Mouse (Mus musculus): ENCODE data around the gene Ppp1r10. TPM values are rescaled to one million over a fixed set of nuclear protein-coding genes. Genes with fewer than 3 reads are reported as not detected.
"Not testable (repeated sequence)": the region's sequence is repeated elsewhere in the genome, so short reads cannot be mapped to it uniquely, and the experiment has no call there.

Ppp1r10 gene
- polyA plus RNA-seq, 1 experiment from 2014 or later: 25.3 TPM

DNA sequence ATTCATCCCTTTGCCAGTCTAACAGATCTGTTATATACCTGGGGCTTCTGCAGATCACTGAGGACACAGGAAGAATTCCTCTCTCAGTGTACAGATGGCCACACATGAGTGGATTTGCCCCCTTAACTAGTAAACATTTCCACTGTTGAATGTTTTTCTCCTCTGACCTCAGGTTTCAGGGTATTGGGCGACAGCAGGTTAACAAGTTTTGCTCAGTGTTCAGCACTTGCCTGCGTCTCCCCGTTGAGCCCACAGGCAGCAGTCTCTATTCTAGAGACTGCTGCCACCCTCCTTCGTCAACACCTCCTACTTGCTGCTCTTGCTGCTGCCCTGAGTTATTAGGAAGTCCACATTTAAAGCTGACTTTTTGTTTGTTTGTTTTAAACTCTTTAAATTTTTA is 5.5 kb downstream of the Ppp1r10 start:
- H3K36me3 ChIP-seq (ENCODE audit: control insufficient read depth, insufficient read depth): peaks cover 28% of the 10 kb centered on the region
- H3K9ac ChIP-seq (ENCODE audit: low read length): no peak overlapping the region
- no peak for ATAC-seq (replicated peaks; ENCODE audit: extremely low read depth, insufficient read depth, low FRiP score)
- no peak overlapping the region for H3K27ac ChIP-seq (ENCODE audit: low read length)
- H3K9me3 ChIP-seq (replicated peaks; ENCODE audit: control insufficient read depth, low read length): no peaks in the 10 kb centered on the region
- WGBS: 60% methylated on average over 4 of the region's 4 CpGs
- no peaks in the 10 kb centered on the region for H3K27me3 ChIP-seq (ENCODE audit: control insufficient read depth, insufficient read depth, low read length)
- no peak overlapping the region for H3K4me2 ChIP-seq (ENCODE audit: low read depth, low read length)
- no peak overlapping the region for H3K4me3 ChIP-seq (ENCODE audit: low read length)
- peaks cover 13% of the 10 kb centered on the region for H3K4me1 ChIP-seq (ENCODE audit: control insufficient read depth, insufficient read depth, low read length)

DNA sequence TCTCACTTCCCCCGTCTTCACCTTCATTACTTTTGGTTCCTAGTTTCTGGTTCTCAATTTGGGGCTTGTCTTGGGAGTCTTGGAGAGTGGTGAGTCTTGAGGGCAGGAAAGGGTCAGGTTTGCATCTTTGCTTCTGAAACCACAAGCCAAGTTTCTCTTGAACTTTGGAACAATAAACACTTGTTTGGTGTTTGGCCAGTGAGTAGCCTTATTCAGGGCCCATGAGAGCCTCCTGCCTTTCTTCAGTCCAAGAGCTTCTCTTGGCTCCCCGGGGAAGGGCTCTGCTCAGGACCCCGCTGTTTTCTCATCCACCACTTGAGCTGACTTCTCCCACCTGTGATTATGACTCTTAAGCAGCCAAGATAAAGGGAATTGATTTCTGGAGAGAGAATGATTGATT is 6.3 kb downstream of the Ppp1r10 start:
- no peaks in the 10 kb centered on the region for H3K9me3 ChIP-seq (replicated peaks; ENCODE audit: control insufficient read depth, low read length)
- no peak overlapping the region for H3K27ac ChIP-seq (ENCODE audit: low read length)
- 84% methylated on average over 3 of the region's 3 CpGs for WGBS
- no peak overlapping the region for H3K4me3 ChIP-seq (ENCODE audit: low read length)
- H3K4me1 ChIP-seq (ENCODE audit: control insufficient read depth, insufficient read depth, low read length): peaks cover 13% of the 10 kb centered on the region
- no peak overlapping the region for H3K4me2 ChIP-seq (ENCODE audit: low read depth, low read length)
- peaks cover 34% of the 10 kb centered on the region for H3K36me3 ChIP-seq (ENCODE audit: control insufficient read depth, insufficient read depth)
- ATAC-seq (replicated peaks; ENCODE audit: extremely low read depth, insufficient read depth, low FRiP score): no peak
- H3K27me3 ChIP-seq (ENCODE audit: control insufficient read depth, insufficient read depth, low read length): no peaks in the 10 kb centered on the region
- no peak overlapping the region for H3K9ac ChIP-seq (ENCODE audit: low read length)

DNA sequence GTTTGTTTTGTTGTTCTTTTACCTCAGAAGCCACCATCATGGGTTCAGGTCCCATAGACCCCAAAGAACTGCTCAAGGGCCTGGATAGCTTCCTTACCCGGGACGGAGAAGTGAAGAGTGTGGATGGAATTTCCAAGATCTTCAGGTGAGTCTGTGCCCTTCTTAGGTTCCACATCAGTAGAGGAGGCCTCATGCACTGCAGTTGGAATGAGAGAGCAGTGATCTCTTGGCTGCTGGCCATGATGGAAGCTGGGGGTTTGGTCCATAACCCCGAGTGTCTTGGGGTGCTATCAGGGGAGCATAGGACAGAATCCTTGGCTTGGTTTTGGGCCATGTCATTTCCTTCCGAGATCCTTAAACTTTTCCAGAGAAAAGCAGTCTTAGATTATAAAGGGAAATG is 7.0 kb downstream of the Ppp1r10 start:
- Histone ChIP-seq H3K36me3 (ENCODE audit: control insufficient read depth, insufficient read depth) (peaks cover 41% of the 10 kb centered on the region), H3K4me2 (ENCODE audit: low read depth, low read length) (no peak overlapping the region), H3K4me3 (ENCODE audit: low read length) (no peak overlapping the region), H3K4me1 (ENCODE audit: control insufficient read depth, insufficient read depth, low read length) (peaks cover 13% of the 10 kb centered on the region), H3K9me3 (replicated peaks; ENCODE audit: control insufficient read depth, low read length) (no peaks in the 10 kb centered on the region), H3K27ac (ENCODE audit: low read length) (no peak overlapping the region), H3K27me3 (ENCODE audit: control insufficient read depth, insufficient read depth, low read length) (no peaks in the 10 kb centered on the region), H3K9ac (ENCODE audit: low read length) (no peak overlapping the region)
- ATAC-seq (replicated peaks; ENCODE audit: extremely low read depth, insufficient read depth, low FRiP score): no peak
- 84% methylated on average over 4 of the region's 4 CpGs for WGBS

DNA sequence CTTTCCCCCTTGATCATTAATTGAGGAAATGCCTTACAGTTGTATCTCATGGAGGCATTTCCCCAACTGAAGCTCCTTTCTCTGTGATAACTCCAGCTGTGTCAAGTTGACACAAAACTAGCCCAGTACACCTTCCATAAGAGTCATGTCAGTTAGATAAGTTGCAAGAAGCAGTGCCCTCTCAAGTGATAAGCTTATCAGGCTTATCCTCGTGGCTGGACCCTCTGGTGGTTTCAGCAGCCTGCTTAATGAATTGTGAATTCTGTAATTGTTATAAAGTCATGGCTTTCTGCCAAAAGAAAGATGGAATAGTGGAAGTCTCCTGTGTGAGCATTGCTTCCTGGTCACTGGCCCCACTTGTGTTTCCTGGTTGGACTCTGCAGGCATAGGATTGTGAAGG is 11.2 kb downstream of the Ppp1r10 start:
- H3K27ac ChIP-seq (ENCODE audit: low read length): no peak overlapping the region
- peaks cover 65% of the 10 kb centered on the region for H3K36me3 ChIP-seq (ENCODE audit: control insufficient read depth, insufficient read depth)
- H3K4me3 ChIP-seq (ENCODE audit: low read length): no peak overlapping the region
- no peak for ATAC-seq (replicated peaks; ENCODE audit: extremely low read depth, insufficient read depth, low FRiP score)
- H3K4me2 ChIP-seq (ENCODE audit: low read depth, low read length): no peak overlapping the region
- no peak overlapping the region for H3K9ac ChIP-seq (ENCODE audit: low read length)
- WGBS: 15% methylated on average over 1 of the region's 1 CpGs
- no peaks in the 10 kb centered on the region for H3K27me3 ChIP-seq (ENCODE audit: control insufficient read depth, insufficient read depth, low read length)
- no peaks in the 10 kb centered on the region for H3K4me1 ChIP-seq (ENCODE audit: control insufficient read depth, insufficient read depth, low read length)
- H3K9me3 ChIP-seq (replicated peaks; ENCODE audit: control insufficient read depth, low read length): no peaks in the 10 kb centered on the region

DNA sequence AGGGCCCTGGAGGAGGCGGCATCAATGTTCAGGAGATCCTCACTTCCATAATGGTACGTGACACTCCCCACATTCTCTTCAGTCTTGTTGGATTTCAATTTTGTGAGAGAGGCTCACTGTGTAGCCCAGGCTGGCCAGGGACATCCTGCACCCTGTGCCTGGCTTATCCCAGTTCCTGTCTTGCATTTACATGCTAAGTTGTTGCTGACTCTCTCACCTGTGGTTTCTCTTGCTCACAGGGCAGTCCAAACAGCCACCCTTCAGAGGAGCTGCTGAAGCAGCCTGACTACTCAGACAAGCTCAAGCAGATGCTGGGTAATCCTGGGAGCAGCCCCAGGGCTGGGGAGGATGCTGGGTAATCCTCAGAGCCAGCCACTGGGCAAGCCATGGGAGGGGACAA is 13.3 kb downstream of the Ppp1r10 start:
- 98% methylated on average over 2 of the region's 2 CpGs for WGBS
- Histone ChIP-seq H3K9me3 (replicated peaks; ENCODE audit: control insufficient read depth, low read length) (no peaks in the 10 kb centered on the region), H3K27ac (ENCODE audit: low read length) (no peak overlapping the region), H3K4me1 (ENCODE audit: control insufficient read depth, insufficient read depth, low read length) (no peaks in the 10 kb centered on the region), H3K27me3 (ENCODE audit: control insufficient read depth, insufficient read depth, low read length) (no peaks in the 10 kb centered on the region), H3K36me3 (ENCODE audit: control insufficient read depth, insufficient read depth) (peaks cover 54% of the 10 kb centered on the region), H3K4me3 (ENCODE audit: low read length) (no peak overlapping the region), H3K9ac (ENCODE audit: low read length) (no peak overlapping the region), H3K4me2 (ENCODE audit: low read depth, low read length) (no peak overlapping the region)
- ATAC-seq (replicated peaks; ENCODE audit: extremely low read depth, insufficient read depth, low FRiP score): no peak

DNA sequence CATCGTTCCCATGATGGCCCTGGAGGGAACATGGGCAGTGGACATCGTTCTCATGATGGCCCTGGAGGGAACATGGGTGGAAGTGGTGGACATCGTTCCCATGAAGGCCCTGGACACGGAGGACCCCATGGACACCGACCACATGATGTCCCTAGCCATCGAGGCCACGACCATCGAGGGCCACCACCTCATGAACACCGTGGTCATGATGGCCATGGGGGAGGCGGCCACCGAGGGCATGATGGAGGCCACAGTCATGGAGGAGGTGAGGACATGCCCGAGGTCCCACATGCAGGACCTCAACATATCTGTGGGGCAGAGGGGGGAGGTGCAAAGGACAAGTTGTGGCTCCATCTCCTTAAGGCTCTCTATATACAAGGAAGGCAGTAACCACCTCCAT is 14.4 kb downstream of the Ppp1r10 start:
- no peaks in the 10 kb centered on the region for H3K9me3 ChIP-seq (replicated peaks; ENCODE audit: control insufficient read depth, low read length)
- no peaks in the 10 kb centered on the region for H3K27me3 ChIP-seq (ENCODE audit: control insufficient read depth, insufficient read depth, low read length)
- 95% methylated on average over 12 of the region's 12 CpGs for WGBS
- H3K36me3 ChIP-seq (ENCODE audit: control insufficient read depth, insufficient read depth): peaks cover 47% of the 10 kb centered on the region
- no peak for ATAC-seq (replicated peaks; ENCODE audit: extremely low read depth, insufficient read depth, low FRiP score)
- no peak overlapping the region for H3K4me2 ChIP-seq (ENCODE audit: low read depth, low read length)
- no peak overlapping the region for H3K4me3 ChIP-seq (ENCODE audit: low read length)
- H3K9ac ChIP-seq (ENCODE audit: low read length): no peak overlapping the region
- H3K27ac ChIP-seq (ENCODE audit: low read length): no peak overlapping the region
- no peaks in the 10 kb centered on the region for H3K4me1 ChIP-seq (ENCODE audit: control insufficient read depth, insufficient read depth, low read length)

DNA sequence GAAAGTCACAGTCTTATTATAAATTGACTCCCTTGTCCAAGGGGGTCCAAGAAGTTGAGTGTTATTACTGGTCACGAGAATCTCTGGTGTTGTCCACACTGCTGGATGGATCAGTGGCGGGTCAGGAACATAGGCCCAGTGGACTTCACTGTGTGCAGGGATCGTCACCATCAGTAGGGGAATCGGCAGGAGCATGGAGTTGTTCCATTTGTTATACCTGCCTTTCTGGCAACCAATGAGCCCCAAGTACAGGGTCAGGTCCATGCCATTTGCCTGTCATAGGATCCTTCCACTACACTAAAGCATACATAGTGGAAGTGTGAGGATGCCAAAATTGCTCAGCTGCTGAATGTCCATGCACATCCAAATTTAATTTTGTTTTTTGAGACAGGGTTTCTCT is 16.4 kb downstream of the Ppp1r10 start:
- Histone ChIP-seq H3K9me3 (replicated peaks; ENCODE audit: control insufficient read depth, low read length) (no peaks in the 10 kb centered on the region), H3K4me3 (ENCODE audit: low read length) (no peak overlapping the region), H3K4me1 (ENCODE audit: control insufficient read depth, insufficient read depth, low read length) (no peaks in the 10 kb centered on the region), H3K27ac (ENCODE audit: low read length) (no peak overlapping the region), H3K4me2 (ENCODE audit: low read depth, low read length) (no peak overlapping the region), H3K27me3 (ENCODE audit: control insufficient read depth, insufficient read depth, low read length) (no peaks in the 10 kb centered on the region), H3K9ac (ENCODE audit: low read length) (no peak overlapping the region), H3K36me3 (ENCODE audit: control insufficient read depth, insufficient read depth) (peaks cover 31% of the 10 kb centered on the region)
- WGBS: 86% methylated on average over 4 of the region's 4 CpGs
- ATAC-seq (replicated peaks; ENCODE audit: extremely low read depth, insufficient read depth, low FRiP score): no peak

DNA sequence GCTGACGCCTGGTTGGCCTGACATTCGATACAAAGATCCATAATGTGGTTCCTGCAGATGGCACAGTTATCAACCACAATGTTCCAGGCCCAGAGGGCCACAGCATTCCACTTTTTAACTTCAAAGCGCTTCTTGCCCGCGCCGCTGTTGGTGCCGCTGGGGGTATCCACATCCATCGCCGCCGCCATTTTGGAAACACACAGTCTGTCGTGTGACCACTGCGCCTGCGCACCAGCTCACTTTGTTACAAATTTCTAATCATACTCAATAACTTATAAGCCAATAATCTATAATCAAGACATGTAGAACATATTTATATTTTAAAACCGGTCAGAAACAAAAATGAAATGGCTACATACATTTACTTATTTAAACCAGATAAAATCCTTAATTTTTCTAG is 19.5 kb downstream of the Ppp1r10 start:
- not testable (repeated sequence) for H3K4me3 ChIP-seq (ENCODE audit: low read length); ATAC-seq (replicated peaks; ENCODE audit: extremely low read depth, insufficient read depth, low FRiP score); H3K36me3 ChIP-seq (ENCODE audit: control insufficient read depth, insufficient read depth); H3K27ac ChIP-seq (ENCODE audit: low read length); H3K9ac ChIP-seq (ENCODE audit: low read length); H3K9me3 ChIP-seq (replicated peaks; ENCODE audit: control insufficient read depth, low read length); H3K4me1 ChIP-seq (ENCODE audit: control insufficient read depth, insufficient read depth, low read length); H3K27me3 ChIP-seq (ENCODE audit: control insufficient read depth, insufficient read depth, low read length); H3K4me2 ChIP-seq (ENCODE audit: low read depth, low read length)
- WGBS: 80% methylated on average over 14 of the region's 14 CpGs

DNA sequence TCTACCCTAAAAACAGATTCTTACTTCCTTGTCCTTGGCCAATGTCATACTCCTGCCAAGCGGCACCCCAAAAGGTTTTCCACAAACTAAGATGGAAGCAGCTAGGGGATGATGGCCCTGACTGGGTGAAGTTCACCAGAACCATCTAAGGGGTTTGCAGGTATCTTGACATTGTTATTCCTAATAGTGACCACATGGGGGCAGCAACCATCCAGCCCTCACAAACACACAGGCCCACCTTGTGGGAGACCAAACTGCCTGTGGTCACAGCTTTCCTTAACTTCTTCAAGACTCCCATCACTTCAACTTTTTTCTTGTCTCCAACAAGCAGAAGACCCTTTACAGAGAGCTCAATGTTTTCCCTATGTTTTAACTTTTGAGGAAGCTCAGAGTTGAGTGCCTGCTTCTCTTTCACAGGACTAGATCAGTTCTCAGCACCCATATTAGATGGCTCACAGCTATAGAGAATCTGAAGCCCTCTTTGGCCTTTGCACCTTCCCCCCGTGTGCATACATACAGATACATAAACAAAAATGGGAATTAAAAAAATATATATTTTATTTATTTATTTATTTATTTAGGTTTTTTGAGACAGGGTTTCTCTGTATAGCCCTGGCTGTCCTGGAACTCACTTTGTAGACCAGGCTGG is 21.6 kb downstream of the Ppp1r10 start:
- no peaks in the 10 kb centered on the region for H3K36me3 ChIP-seq (ENCODE audit: control insufficient read depth, insufficient read depth)
- H3K27ac ChIP-seq (ENCODE audit: low read length): no peak overlapping the region
- H3K27me3 ChIP-seq (ENCODE audit: control insufficient read depth, insufficient read depth, low read length): no peaks in the 10 kb centered on the region
- no peak overlapping the region for H3K4me3 ChIP-seq (ENCODE audit: low read length)
- ATAC-seq (replicated peaks; ENCODE audit: extremely low read depth, insufficient read depth, low FRiP score): peak; percentile 49; the same call in 1 of the 2 replicates
- 36% methylated on average over 2 of the region's 2 CpGs for WGBS
- no peak overlapping the region for H3K9ac ChIP-seq (ENCODE audit: low read length)
- 0 out of 2 replicates have a peak, but pooled peaks cover 2% of the 10 kb centered on the region for H3K9me3 ChIP-seq (replicated peaks; ENCODE audit: control insufficient read depth, low read length)
- H3K4me1 ChIP-seq (ENCODE audit: control insufficient read depth, insufficient read depth, low read length): no peaks in the 10 kb centered on the region
- H3K4me2 ChIP-seq (ENCODE audit: low read depth, low read length): no peak overlapping the region

Data from heart, embryonic 16.5 days (tissue).